Mouse (Mus musculus): Measurements from ENCODE around the gene Acsbg2.

The Acsbg2 gene

GRCm38 (mm10) chr17:56872512-56872911, 1.7 kb downstream of the Acsbg2 start:
- no peak for DNase-seq (ENCODE audit: low read depth in 2 of 2, low spot score in 2 of 2)

GRCm38 (mm10) chr17:56871767-56872166, 2.5 kb downstream of the Acsbg2 start:
- no peak for DNase-seq (ENCODE audit: low read depth in 2 of 2, low spot score in 2 of 2)

- no peak for DNase-seq (ENCODE audit: low read depth in 2 of 2, low spot score in 2 of 2)
Observed at GRCm38 (mm10) chr17:56870287-56870953, 3.8 kb downstream of the Acsbg2 start.

GRCm38 (mm10) chr17:56869481-56869977, 4.7 kb downstream of the Acsbg2 start:
- no peak for DNase-seq (ENCODE audit: low read depth in 2 of 2, low spot score in 2 of 2)

GRCm38 (mm10) chr17:56866071-56866470, 8.2 kb downstream of the Acsbg2 start:
- no peak for DNase-seq (ENCODE audit: low read depth in 2 of 2, low spot score in 2 of 2)

- DNase-seq (ENCODE audit: low read depth in 2 of 2, low spot score in 2 of 2), result no peak
Observed at GRCm38 (mm10) chr17:56861197-56861596, 13.1 kb downstream of the Acsbg2 start.

- DNase-seq (ENCODE audit: low read depth in 2 of 2, low spot score in 2 of 2), result no peak
Observed at GRCm38 (mm10) chr17:56858922-56859321, 15.3 kb downstream of the Acsbg2 start.

- DNase-seq (ENCODE audit: low read depth in 2 of 2, low spot score in 2 of 2), result peak; percentile 59 to 71
Observed at GRCm38 (mm10) chr17:56858216-56858615, 16.0 kb downstream of the Acsbg2 start.

GRCm38 (mm10) chr17:56855421-56855820, 18.8 kb downstream of the Acsbg2 start:
- no peak for DNase-seq (ENCODE audit: low read depth in 2 of 2, low spot score in 2 of 2)

GRCm38 (mm10) chr17:56851167-56851566, 23.1 kb downstream of the Acsbg2 start:
- no peak for DNase-seq (ENCODE audit: low read depth in 2 of 2, low spot score in 2 of 2)

- no peak for DNase-seq (ENCODE audit: low read depth in 2 of 2, low spot score in 2 of 2)
Observed at GRCm38 (mm10) chr17:56849710-56850109, 24.5 kb downstream of the Acsbg2 start.

- DNase-seq (ENCODE audit: low read depth in 2 of 2, low spot score in 2 of 2), result no peak
Observed at GRCm38 (mm10) chr17:56848785-56849184, 25.5 kb downstream of the Acsbg2 start.

- DNase-seq (ENCODE audit: low read depth in 2 of 2, low spot score in 2 of 2), result no peak
Observed at GRCm38 (mm10) chr17:56843678-56844077, 30.6 kb downstream of the Acsbg2 start.

- DNase-seq (ENCODE audit: low read depth in 2 of 2, low spot score in 2 of 2), result no peak
Observed at GRCm38 (mm10) chr17:56842173-56842572, 32.1 kb downstream of the Acsbg2 start.

- no peak for DNase-seq (ENCODE audit: low read depth in 2 of 2, low spot score in 2 of 2)
Observed at GRCm38 (mm10) chr17:56840524-56840923, 33.7 kb downstream of the Acsbg2 start.

GRCm38 (mm10) chr17:56836336-56836735, 37.9 kb downstream of the Acsbg2 start:
- no peak for DNase-seq (ENCODE audit: low read depth in 2 of 2, low spot score in 2 of 2)

GRCm38 (mm10) chr17:56833381-56833780, 40.9 kb downstream of the Acsbg2 start:
- DNase-seq (ENCODE audit: low read depth in 2 of 2, low spot score in 2 of 2), result no peak

- DNase-seq (ENCODE audit: low read depth in 2 of 2, low spot score in 2 of 2), result no peak
Observed at GRCm38 (mm10) chr17:56832918-56833317, 41.3 kb downstream of the Acsbg2 start.

GRCm38 (mm10) chr17:56831111-56831816, 43.0 kb downstream of the Acsbg2 start:
- DNase-seq (ENCODE audit: low read depth in 2 of 2, low spot score in 2 of 2), result peak; percentile 97 to 98

GRCm38 (mm10) chr17:56830411-56831110, 43.7 kb downstream of the Acsbg2 start, which contains the start of gene Rfx2:
Gene Rfx2 (minus strand): TSS chr17:56831013.
- DNase-seq (ENCODE audit: low read depth in 2 of 2, low spot score in 2 of 2), result peak in 1 of 2 experiments; percentile 23

GRCm38 (mm10) chr17:56829795-56830194, 44.5 kb downstream of the Acsbg2 start:
- no peak for DNase-seq (ENCODE audit: low read depth in 2 of 2, low spot score in 2 of 2)

GRCm38 (mm10) chr17:56829171-56829570, 45.1 kb downstream of the Acsbg2 start:
- no peak for DNase-seq (ENCODE audit: low read depth in 2 of 2, low spot score in 2 of 2)

Measured in CD8-positive naive resting alpha-beta T cell, adult 2 months (primary cell).